Mouse (Mus musculus) bone marrow macrophage, adult 2 months (primary cell): ENCODE measurements around the gene Grin2c.

Source experiments
- CTCF ChIP-seq: IDR thresholded peaks from 2 replicates; pipeline ENCODE4 v1.5.1; 2012; ENCODE audit warnings: low read depth, mild to moderate bottlenecking, low read length, moderate library complexity
- POLR2A ChIP-seq: IDR thresholded peaks from 2 replicates; pipeline ENCODE4 v1.6.1; 2012; ENCODE audit warnings: mild to moderate bottlenecking, low read depth, low read length, borderline replicate concordance

- no peak for TF ChIP-seq CTCF
- no peak for TF ChIP-seq POLR2A
Measured at GRCm38 (mm10) chr11:115222077-115222476, 45.0 kb downstream of the Grin2c start.
